Mouse (Mus musculus) stomach, embryonic 15.5 days (tissue): ENCODE data around the gene Usp54. TPM values are rescaled to one million over a fixed set of nuclear protein-coding genes. Genes with fewer than 3 reads are reported as not detected.

Source experiments
- ATAC-seq: fragments of 200-750 bp; cut with Nextera tagmentation; 2 replicates; pipeline ENCODE4 v1.8.0; 2017; ENCODE audit warnings: low read depth, moderate number of reproducible peaks, moderate TSS enrichment; ENCODE audit not compliant: insufficient read depth, low FRiP score
- H3K27ac ChIP-seq: fragments of 300-500 bp; sonication (generic); 2 replicates; pipeline ENCODE4 v1.5.1; 2015; ENCODE audit warnings: mild to moderate bottlenecking, inconsistent platforms
- H3K27me3 ChIP-seq: fragments of 300-500 bp; sonication (generic); replicated peaks from 2 replicates; pipeline ENCODE4 v1.6.1; 2015; ENCODE audit warnings: inconsistent platforms
- H3K36me3 ChIP-seq: fragments of 300-500 bp; sonication (generic); 2 replicates; pipeline ENCODE4 v1.6.1; 2015; ENCODE audit warnings: inconsistent platforms
- H3K4me1 ChIP-seq: fragments of 300-500 bp; sonication (generic); 2 replicates; pipeline ENCODE4 v1.6.1; 2015; ENCODE audit warnings: inconsistent platforms
- H3K4me2 ChIP-seq: fragments of 300-500 bp; sonication (generic); 2 replicates; pipeline ENCODE4 v1.6.1; 2015; ENCODE audit warnings: mild to moderate bottlenecking, inconsistent platforms
- H3K4me3 ChIP-seq: fragments of 300-500 bp; sonication (generic); replicated peaks from 2 replicates; pipeline ENCODE4 v1.5.1; 2015; ENCODE audit warnings: inconsistent platforms
- H3K9ac ChIP-seq: fragments of 300-500 bp; sonication (generic); 2 replicates; pipeline ENCODE4 v1.6.1; 2015; ENCODE audit warnings: inconsistent platforms
- H3K9me3 ChIP-seq: fragments of 300-500 bp; sonication (generic); 2 replicates; pipeline ENCODE4 v1.6.1; 2016; ENCODE audit warnings: inconsistent platforms
- WGBS: fragments of 180-500 bp; shearing (Covaris S2); methylation state at CpG from one replicate; pipeline ENCODE4 v1.1.7; 2015; 5-methylcytosine and 5-hydroxymethylcytosine counted together
- microRNA-seq: library from miRNA; unstranded; fragments of <30 nt; microRNA quantifications from one replicate; pipeline ENCODE4, GENCODE M21; 2016
- polyA plus RNA-seq: library from polyadenylated mRNA; unstranded; fragments of >200 nt; fragmentation: Nextera tagmentation; extraction: Ambion mirVana; gene quantifications from 2 replicates; pipeline ENCODE4 v1.2.1, GENCODE M21; 2015

Usp54 gene
- polyA plus RNA-seq, 1 experiment from 2014 or later = 5.5 TPM

DNA sequence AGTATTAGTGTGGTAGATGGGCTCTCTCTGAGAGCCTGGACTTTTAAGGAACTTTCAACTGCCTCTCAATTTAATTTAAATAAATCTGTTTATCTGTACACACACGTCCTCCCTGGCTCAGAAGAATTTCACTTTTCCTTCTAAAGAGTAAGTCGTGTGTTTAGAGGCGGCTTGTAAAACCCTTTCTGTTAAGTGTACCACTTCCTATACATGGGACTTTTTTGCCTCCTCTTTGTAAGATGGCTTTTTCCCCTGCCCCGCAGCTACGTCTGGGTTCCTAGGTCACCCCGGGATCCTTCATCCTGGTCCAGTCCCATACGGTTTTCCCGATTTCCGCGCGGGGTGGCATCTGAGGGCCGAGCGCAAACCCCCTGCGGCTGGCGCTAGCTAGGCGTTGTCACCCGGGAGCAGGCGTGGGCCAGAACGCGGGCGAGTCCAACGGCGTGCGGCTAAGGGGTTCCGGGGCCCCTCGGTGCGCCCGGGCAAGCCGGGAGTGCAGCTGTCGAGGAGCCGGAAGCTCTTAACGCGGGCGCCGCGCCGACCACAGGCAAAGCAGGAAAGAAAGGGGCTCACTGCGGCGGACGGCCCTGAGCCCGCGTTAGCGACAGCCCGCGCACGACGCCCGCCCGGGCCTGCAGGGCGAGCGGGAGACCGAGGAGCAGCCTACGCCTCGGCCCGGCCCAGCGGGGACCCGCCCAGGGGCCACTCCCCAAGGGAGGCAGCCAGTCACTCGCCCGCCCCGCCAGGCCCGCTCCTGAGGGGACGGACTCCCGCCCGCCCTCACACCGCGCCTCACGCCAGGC is 95.1 kb downstream of the Usp54 start:
- Histone ChIP-seq H3K4me1 (peaks cover 10% of the 10 kb centered on the region), H3K9ac (peak overlapping the region; percentile 98), H3K9me3 (no peaks in the 10 kb centered on the region), H3K4me2 (peak overlapping the region; percentile 51), H3K27me3 (no peaks in the 10 kb centered on the region), H3K36me3 (0 out of 2 replicates have a peak, but pooled peaks cover 13% of the 10 kb centered on the region), H3K27ac (peak overlapping the region; percentile 99), H3K4me3 (peak overlapping the region; percentile 87)
- peak; percentile 100 for ATAC-seq
- WGBS = under 1% methylated on average over 56 of the region's 67 CpGs

DNA sequence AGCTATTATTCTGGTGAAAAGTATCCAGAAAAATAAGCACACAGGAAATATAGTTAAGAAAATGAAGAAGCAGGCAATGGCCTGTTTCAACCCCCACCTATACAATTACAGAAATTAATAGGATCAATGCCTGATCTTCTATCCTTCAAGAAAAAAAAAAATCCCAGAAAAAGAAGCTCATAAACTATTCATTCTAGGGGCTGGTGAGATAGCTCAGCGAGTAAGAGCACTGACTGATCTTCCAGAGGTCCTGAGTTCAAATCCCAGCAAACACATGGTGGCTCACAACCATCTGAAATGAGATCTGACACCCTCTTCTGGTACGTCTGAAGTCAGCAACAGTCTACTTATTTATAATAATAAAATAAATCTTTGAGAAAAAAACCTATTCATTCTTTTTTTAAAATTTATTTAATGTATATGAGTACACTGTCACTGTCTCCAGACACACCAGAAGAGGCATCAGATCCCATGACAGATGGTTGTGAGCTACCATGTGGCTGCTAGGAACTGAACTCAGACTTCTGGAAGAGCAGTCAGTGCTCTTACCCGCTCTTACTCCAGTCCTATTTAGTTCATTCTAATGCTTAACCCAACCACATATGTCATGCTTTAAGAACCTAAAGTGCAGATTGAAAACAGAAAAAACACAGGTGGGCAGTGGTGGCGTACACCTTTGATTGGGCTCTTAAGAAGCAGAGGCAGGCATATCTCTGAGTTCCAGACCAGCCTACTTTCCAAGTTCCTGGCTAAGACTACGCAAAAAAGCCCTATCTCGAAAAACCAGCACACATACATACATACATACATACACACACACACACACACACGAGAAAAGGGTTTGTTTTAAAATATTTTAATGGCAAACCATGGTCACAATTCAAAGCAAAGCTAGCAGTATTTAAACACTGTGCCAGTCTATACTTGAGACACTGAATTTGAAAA is 96.1 kb downstream of the Usp54 start:
- no peaks in the 10 kb centered on the region for H3K27me3 ChIP-seq
- 0 out of 2 replicates have a peak, but pooled peaks cover 8% of the 10 kb centered on the region for H3K36me3 ChIP-seq
- H3K4me2 ChIP-seq = peak overlapping the region; percentile 51
- WGBS = 61% methylated on average over 7 of the region's 7 CpGs
- H3K27ac ChIP-seq = no peak overlapping the region
- no peaks in the 10 kb centered on the region for H3K9me3 ChIP-seq
- peaks cover 10% of the 10 kb centered on the region for H3K4me1 ChIP-seq
- H3K9ac ChIP-seq = no peak overlapping the region; the same call in 1 of the 2 replicates
- no peak for ATAC-seq
- H3K4me3 ChIP-seq = peak overlapping the region; percentile 33

DNA sequence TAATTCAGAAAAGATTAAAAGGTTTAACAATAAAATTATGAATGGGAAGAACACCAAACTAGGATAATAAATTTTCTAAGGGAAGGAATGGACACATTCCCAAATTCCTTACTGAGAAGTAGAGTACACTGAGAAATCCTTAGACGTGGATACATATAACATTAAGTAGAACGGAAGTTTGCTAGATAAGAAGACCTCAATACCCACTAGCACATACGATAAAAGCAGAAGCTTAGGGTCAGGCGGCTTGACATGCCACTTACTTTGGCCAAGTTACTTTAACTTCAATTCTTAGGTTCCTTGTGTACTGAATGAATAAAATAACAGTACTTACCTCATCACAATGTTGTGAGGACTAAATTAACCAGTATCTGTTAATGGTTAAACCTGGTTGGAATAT is 111.2 kb downstream of the Usp54 start:
- H3K27me3 ChIP-seq = no peaks in the 10 kb centered on the region
- no peaks in the 10 kb centered on the region for H3K36me3 ChIP-seq
- H3K4me3 ChIP-seq = no peak overlapping the region
- no peaks in the 10 kb centered on the region for H3K9me3 ChIP-seq
- no peak overlapping the region for H3K27ac ChIP-seq
- no peak overlapping the region for H3K4me2 ChIP-seq
- 85% methylated on average over 4 of the region's 4 CpGs for WGBS
- no peak for ATAC-seq
- H3K4me1 ChIP-seq = no peaks in the 10 kb centered on the region
- H3K9ac ChIP-seq = no peak overlapping the region

DNA sequence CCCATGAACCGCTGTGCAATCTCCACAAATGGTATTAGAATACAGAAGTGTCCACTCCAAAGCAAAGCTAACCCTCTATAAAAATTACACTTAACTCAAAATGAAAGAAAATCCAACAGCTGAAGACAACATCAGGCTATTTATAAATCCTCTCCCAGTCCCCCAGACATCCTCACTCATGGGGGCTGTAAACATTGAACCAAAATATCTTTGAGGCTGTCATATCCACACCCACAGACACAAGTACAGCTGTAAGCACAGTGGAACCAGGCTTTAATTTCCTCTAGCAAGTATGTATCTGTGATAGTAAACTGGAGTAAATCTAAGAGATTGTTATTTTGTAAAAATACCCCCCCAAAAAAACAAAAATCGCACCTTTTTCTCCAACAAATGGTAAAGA is 120.7 kb downstream of the Usp54 start:
- no peak overlapping the region for H3K27ac ChIP-seq
- no peaks in the 10 kb centered on the region for H3K4me1 ChIP-seq
- 0 out of 2 replicates have a peak, but pooled peaks cover 4% of the 10 kb centered on the region for H3K36me3 ChIP-seq
- no peak for ATAC-seq
- H3K4me2 ChIP-seq = no peak overlapping the region
- H3K4me3 ChIP-seq = no peak overlapping the region
- H3K9me3 ChIP-seq = no peaks in the 10 kb centered on the region
- H3K9ac ChIP-seq = no peak overlapping the region
- H3K27me3 ChIP-seq = no peaks in the 10 kb centered on the region
- 94% methylated on average over 2 of the region's 2 CpGs for WGBS

DNA sequence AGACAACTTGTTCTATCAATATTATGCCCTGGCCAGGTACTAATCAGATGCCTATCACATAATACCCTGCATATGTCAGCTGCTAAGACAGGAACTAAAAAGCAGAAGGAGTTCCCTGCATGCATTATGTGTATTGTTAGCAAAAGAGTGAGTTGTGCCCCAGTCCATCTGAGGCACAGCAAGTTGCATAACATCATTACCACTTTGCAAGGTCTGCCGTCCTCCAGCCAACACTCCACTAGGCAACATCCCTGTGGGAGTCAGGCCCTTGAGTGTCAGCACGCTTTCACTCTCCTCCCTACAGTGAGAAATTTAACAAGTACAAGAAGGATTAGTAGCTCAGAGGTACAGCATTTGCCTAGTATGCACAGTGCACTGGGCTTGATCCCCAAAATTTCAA is 132.4 kb downstream of the Usp54 start:
- H3K9ac ChIP-seq = no peak overlapping the region
- H3K27me3 ChIP-seq = no peaks in the 10 kb centered on the region
- H3K27ac ChIP-seq = no peak overlapping the region
- H3K36me3 ChIP-seq = peaks cover 4% of the 10 kb centered on the region; the same call in 1 of the 2 replicates
- H3K4me1 ChIP-seq = no peaks in the 10 kb centered on the region
- no peaks in the 10 kb centered on the region for H3K9me3 ChIP-seq
- H3K4me2 ChIP-seq = no peak overlapping the region
- WGBS = 79% methylated on average over 2 of the region's 2 CpGs
- H3K4me3 ChIP-seq = no peak overlapping the region
- ATAC-seq = no peak

DNA sequence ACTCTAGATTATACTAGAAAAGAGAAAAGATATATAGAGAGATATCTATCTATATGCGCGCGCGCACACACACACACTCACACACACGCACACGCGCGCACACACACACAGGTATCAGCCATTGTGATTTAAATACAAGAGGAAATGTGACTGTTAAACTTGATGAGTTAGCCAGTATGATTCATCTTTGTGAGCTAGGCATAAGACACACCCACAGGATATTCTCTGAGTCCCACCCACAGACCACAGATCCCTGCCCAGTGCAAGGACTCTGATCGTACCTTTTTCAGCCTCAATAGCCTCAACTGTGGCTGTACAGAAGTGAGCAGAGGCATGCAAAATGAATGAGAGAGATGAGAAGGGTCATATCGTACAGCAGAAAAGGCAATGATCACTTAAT is 137.9 kb downstream of the Usp54 start:
- Histone ChIP-seq H3K9me3 (no peaks in the 10 kb centered on the region), H3K4me2 (no peak overlapping the region), H3K4me1 (no peaks in the 10 kb centered on the region), H3K9ac (no peak overlapping the region), H3K27me3 (no peaks in the 10 kb centered on the region), H3K27ac (no peak overlapping the region), H3K4me3 (no peak overlapping the region), H3K36me3 (0 out of 2 replicates have a peak, but pooled peaks cover 3% of the 10 kb centered on the region)
- WGBS = 92% methylated on average over 10 of the region's 10 CpGs
- no peak for ATAC-seq

DNA sequence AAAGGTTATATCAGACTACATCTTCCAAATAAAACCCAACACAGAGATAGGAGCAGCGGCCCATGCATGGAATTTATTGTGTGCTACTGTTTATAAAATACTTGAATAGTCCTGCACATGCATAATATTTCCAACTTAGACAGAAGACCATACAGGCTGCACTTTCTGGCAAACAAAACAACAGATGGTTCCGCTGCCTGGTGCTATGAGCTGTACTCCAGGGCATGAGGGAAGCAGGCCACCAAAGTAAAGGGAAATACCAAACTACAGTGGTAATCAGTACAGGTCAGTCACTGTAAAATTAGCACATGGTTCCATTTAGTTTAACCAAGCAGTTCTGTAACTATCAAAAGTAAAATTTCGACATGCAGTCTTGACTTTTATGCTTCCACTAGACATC is 140.9 kb downstream of the Usp54 start:
- no peak for ATAC-seq
- Histone ChIP-seq H3K36me3 (peaks cover 11% of the 10 kb centered on the region; the same call in 1 of the 2 replicates), H3K9me3 (no peaks in the 10 kb centered on the region), H3K27ac (no peak overlapping the region), H3K4me3 (no peak overlapping the region), H3K27me3 (no peaks in the 10 kb centered on the region), H3K4me1 (no peaks in the 10 kb centered on the region), H3K4me2 (no peak overlapping the region), H3K9ac (no peak overlapping the region)
- WGBS = 90% methylated on average over 3 of the region's 3 CpGs

Small RNA genes lying within 50 kb of the gene (microRNA-seq; reads per million reads assigned to microRNA genes)
- 0.97 reads per million for gene Mir6946

Other genes starting within 250 kb of the Usp54 start
- 85.2 and 90.9 TPM in 2 replicates for gene Mrps16, start 247.4 kb downstream of the Usp54 start, polyA plus RNA-seq
- 0.27 and 0.63 TPM in 2 replicates for gene Cfap70, start 188.8 kb downstream of the Usp54 start, polyA plus RNA-seq
- gene Anxa7, start 160.9 kb downstream of the Usp54 start, polyA plus RNA-seq = 58.4 and 59.9 TPM in 2 replicates
- gene Mss51, start 144.2 kb downstream of the Usp54 start, polyA plus RNA-seq = 0.64 and 0.92 TPM in 2 replicates
- gene Ppp3cb, start 94.5 kb downstream of the Usp54 start, polyA plus RNA-seq = 39.9 and 42.4 TPM in 2 replicates
- 0.23 and 0.77 TPM in 2 replicates for gene Myoz1, start 15.5 kb upstream of the Usp54 start, polyA plus RNA-seq
- 0.45 and 0.88 TPM in 2 replicates for gene Synpo2l, start 27.3 kb upstream of the Usp54 start, polyA plus RNA-seq
- gene Sec24c, start 33.2 kb upstream of the Usp54 start, polyA plus RNA-seq = 81.1 and 90.2 TPM in 2 replicates
- gene Fut11, start 53.9 kb upstream of the Usp54 start, polyA plus RNA-seq = 27.1 and 28.5 TPM in 2 replicates
- gene Chchd1, start 61.9 kb upstream of the Usp54 start, polyA plus RNA-seq = 192 and 202 TPM in 2 replicates
- 27.3 and 28.0 TPM in 2 replicates for gene Zswim8, start 66.5 kb upstream of the Usp54 start, polyA plus RNA-seq
- 22.3 and 25.5 TPM in 2 replicates for gene Ndst2, start 93.5 kb upstream of the Usp54 start, polyA plus RNA-seq
- 40.4 and 49.1 TPM in 2 replicates for gene Camk2g, start 153.0 kb upstream of the Usp54 start, polyA plus RNA-seq
- gene Plau, start 195.6 kb upstream of the Usp54 start, polyA plus RNA-seq = 1.3 and 1.9 TPM in 2 replicates